In genomic region chr3:87556109-87556531, GRCm38 (mm10) we compare ENCODE assay signal across 16 mouse cellular contexts. TPM values are rescaled to one million over a fixed set of nuclear protein-coding genes. Genes with fewer than 3 reads are reported as not detected.
A peak's percentile ranks its signal among the peaks of the same experiment; 100 is the strongest.
DNase-seq lines count a peak whose midpoint lies in the region; ATAC-seq lines count a peak whose summit lies in the region.
"Had no signal": no experiment of that assay in that cellular context is flagged by ENCODE, and none has a peak within 500 bp of the region (broad histone marks: within the 10 kb centered on the region; RNA-seq: fewer than 3 reads in every experiment).

No protein-coding gene starts in this region.

- no peak overlapping the region for H3K4me2 ChIP-seq in heart, embryonic 12.5 days
- H3K4me2 ChIP-seq: forebrain, embryonic 12.5 days; liver, embryonic 12.5 days; lung, embryonic 15.5 days had no signal

- H3K4me3 ChIP-seq in heart, embryonic 12.5 days, result no peak overlapping the region
- H3K4me3 ChIP-seq: forebrain, embryonic 12.5 days; liver, embryonic 12.5 days; lung, embryonic 15.5 days had no signal

- no peak for ATAC-seq in heart, embryonic 12.5 days (ENCODE audit: insufficient number of reproducible peaks, low FRiP score)
- ATAC-seq: liver, embryonic 12.5 days had no signal

- H3K27ac ChIP-seq in heart, embryonic 12.5 days (ENCODE audit: poor library complexity, severe bottlenecking), result peak overlapping the region; percentile 0; the same call in 1 of the 2 replicates
- H3K27ac ChIP-seq: forebrain, embryonic 12.5 days; liver, embryonic 12.5 days; lung, embryonic 15.5 days had no signal

- peaks cover 7% of the 10 kb centered on the region; the same call in 1 of the 2 replicates for H3K9me3 ChIP-seq in heart, embryonic 12.5 days (replicated peaks)
- H3K9me3 ChIP-seq: forebrain, embryonic 12.5 days; liver, embryonic 12.5 days; lung, embryonic 15.5 days had no signal

- DNase-seq in heart, postnatal 25 days (ENCODE audit: low spot score), result no peak
- peak; percentile 37 for DNase-seq in layer of hippocampus, postnatal 36 days
- no peak for DNase-seq in layer of hippocampus, postnatal 10 days (ENCODE audit: low spot score in 2 of 2)
- peak; percentile 78 for DNase-seq in brain, adult 2 months (ENCODE audit: low read depth, low spot score)
- DNase-seq in large intestine, adult 2 months (ENCODE audit: low read depth, low spot score), result peak; percentile 16
- no peak for DNase-seq in adrenal gland, adult (ENCODE audit: inconsistent age in 2 of 2, low spot score in 1 of 2)
- DNase-seq in kidney, adult 8-10 months, result no peak
- DNase-seq: adrenal gland, adult 2 months; cerebellum, adult 11-12 months; gastrocnemius, postnatal 10 days; midbrain, embryonic 14.5 days; thymus, postnatal 25 days had no signal

- no peak overlapping the region for H3K9ac ChIP-seq in heart, embryonic 12.5 days
- H3K9ac ChIP-seq: forebrain, embryonic 12.5 days; liver, embryonic 12.5 days; lung, embryonic 15.5 days had no signal

- intact Hi-C loops in heart, postnatal 25 days (cut with DNase I), result no loop called here

- peaks cover 23% of the 10 kb centered on the region for H3K4me1 ChIP-seq in heart, embryonic 12.5 days (replicated peaks)
- H3K4me1 ChIP-seq: forebrain, embryonic 12.5 days; liver, embryonic 12.5 days; lung, embryonic 15.5 days had no signal

- 45% methylated on average over 3 of the region's 3 CpGs for WGBS in heart, embryonic 12.5 days
- WGBS in large intestine, adult 2 months, result 44% methylated on average over 3 of the region's 3 CpGs

- peaks cover 12% of the 10 kb centered on the region for H3K27me3 ChIP-seq in heart, embryonic 12.5 days (replicated peaks)

- H3K36me3 ChIP-seq in heart, embryonic 12.5 days, result no peaks in the 10 kb centered on the region
- H3K36me3 ChIP-seq: forebrain, embryonic 12.5 days; liver, embryonic 12.5 days; lung, embryonic 15.5 days had no signal

RNA-seq across cellular contexts. Expression of gene Etv3, which starts 30.9 kb away (rescaled TPM):
- 13.9 and 14.0 TPM in 2 replicates for polyA plus RNA-seq in heart, embryonic 12.5 days (2016; fragmentation: Nextera tagmentation; extraction: Ambion mirVana)
- 10 to 100 TPM; 17.7 to 18.3 TPM for total RNA-seq in heart, postnatal 25 days (2021)
- total RNA-seq in layer of hippocampus, postnatal 36 days (2021), result 10 to 100 TPM; 23.2 TPM
- 10 to 100 TPM; 14.4 to 18.0 TPM for total RNA-seq in layer of hippocampus, postnatal 10 days (2021)
- polyA plus RNA-seq in large intestine, adult 2 months (2012; rRNA removed), result 13.1 and 25.2 TPM in 2 replicates

Comparison
In these comparisons a context has a peak if more than half of its experiments do, and no peak if none do; other contexts are left out.
1. DNase-seq: peak in layer of hippocampus, postnatal 36 days (2 of 2), brain, adult 2 months (single experiment) and large intestine, adult 2 months (single experiment); none in heart, postnatal 25 days (single experiment), layer of hippocampus, postnatal 10 days (0 of 2), adrenal gland, adult (0 of 2) and kidney, adult 8-10 months (0 of 2).